Mouse (Mus musculus) olfactory bulb, adult 2 months (tissue): Measurements from ENCODE around the gene Rnasel. TPM values are rescaled to one million over a fixed set of nuclear protein-coding genes. Genes with fewer than 3 reads are reported as not detected.
A peak's percentile ranks its signal among the peaks of the same experiment; 100 is the strongest.

ENCODE experiments used
- H3K27ac ChIP-seq: fragments of 200-500 bp; 2 replicates; pipeline ENCODE4 v1.5.1; 2012; ENCODE audit warnings: low read depth, low read length; ENCODE audit not compliant: insufficient read depth
- H3K4me1 ChIP-seq: fragments of 200-500 bp; 2 replicates; pipeline ENCODE4 v1.6.1; 2012; ENCODE audit warnings: low read length; ENCODE audit not compliant: control insufficient read depth, insufficient read depth
- H3K4me3 ChIP-seq: fragments of 200-500 bp; 2 replicates; pipeline ENCODE4 v1.5.1; 2012; ENCODE audit warnings: mild to moderate bottlenecking, low read depth, low read length, moderate library complexity; ENCODE audit not compliant: insufficient read depth
- CTCF ChIP-seq: fragments of 200-500 bp; IDR thresholded peaks from 2 replicates; pipeline ENCODE4 v1.5.1; 2012; ENCODE audit warnings: low read depth, mild to moderate bottlenecking, low read length, moderate library complexity; ENCODE audit not compliant: insufficient read depth
- POLR2A ChIP-seq: fragments of 200-500 bp; IDR thresholded peaks from 2 replicates; pipeline ENCODE4 v1.6.1; 2012; ENCODE audit warnings: mild to moderate bottlenecking, low read depth, low read length, moderate library complexity; ENCODE audit not compliant: insufficient read depth
- WGBS: fragments of 180-500 bp; shearing (Covaris S2); methylation state at CpG from one replicate; pipeline ENCODE4 v1.1.7; 2018; 5-methylcytosine and 5-hydroxymethylcytosine counted together
- polyA plus RNA-seq: library from polyadenylated mRNA; stranded (reverse); fragments of >200 nt; gene quantifications from 2 replicates; pipeline ENCODE4 v1.2.4, GENCODE M21; 2012; ENCODE audit warnings: low replicate concordance; ENCODE audit not compliant: missing spikeins, insufficient read depth, insufficient read length

Gene Rnasel
- polyA plus RNA-seq, result not detected in 2 replicates

DNA sequence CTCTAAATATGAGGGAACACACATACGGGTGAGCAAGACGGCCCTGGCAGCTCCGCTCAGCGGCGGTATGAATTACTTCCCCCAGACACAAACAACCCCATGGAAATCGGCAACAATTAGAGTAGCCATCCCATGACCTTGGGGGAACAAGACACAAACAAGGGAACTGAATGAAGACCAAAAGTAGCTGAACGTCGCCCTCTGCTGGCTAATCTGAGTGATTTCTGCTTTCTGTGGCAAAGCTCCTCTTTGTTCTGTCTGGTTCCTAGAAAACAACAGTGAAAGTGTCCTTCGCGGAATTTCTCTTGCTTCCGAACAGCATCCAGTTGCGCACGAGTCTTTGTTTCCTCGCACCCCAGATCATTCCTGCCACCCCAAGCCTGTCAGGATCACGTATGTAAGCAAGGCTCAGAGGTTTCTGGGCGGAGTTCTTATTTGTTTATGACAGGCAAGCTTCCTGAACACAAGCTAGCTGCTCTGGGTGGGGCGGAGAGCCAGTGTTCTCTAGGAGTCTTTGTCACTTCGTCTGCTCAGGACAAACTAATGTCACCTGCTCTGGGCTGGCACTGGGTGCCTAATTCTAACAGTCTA, at the start of gene Rnasel:
Gene Rnasel, plus strand, starts transcription at position 216 of the 591 bp plus-strand sequence.
- TF ChIP-seq CTCF (no peak), POLR2A (no peak)
- Histone ChIP-seq H3K4me1 (peaks cover 15% of the 10 kb centered on the region), H3K4me3 (peak within 1 kb of the TSS; percentile 51), H3K27ac (peak within 1 kb of the TSS; percentile 67)
- 3% methylated on average over 18 of the region's 18 CpGs for WGBS

DNA sequence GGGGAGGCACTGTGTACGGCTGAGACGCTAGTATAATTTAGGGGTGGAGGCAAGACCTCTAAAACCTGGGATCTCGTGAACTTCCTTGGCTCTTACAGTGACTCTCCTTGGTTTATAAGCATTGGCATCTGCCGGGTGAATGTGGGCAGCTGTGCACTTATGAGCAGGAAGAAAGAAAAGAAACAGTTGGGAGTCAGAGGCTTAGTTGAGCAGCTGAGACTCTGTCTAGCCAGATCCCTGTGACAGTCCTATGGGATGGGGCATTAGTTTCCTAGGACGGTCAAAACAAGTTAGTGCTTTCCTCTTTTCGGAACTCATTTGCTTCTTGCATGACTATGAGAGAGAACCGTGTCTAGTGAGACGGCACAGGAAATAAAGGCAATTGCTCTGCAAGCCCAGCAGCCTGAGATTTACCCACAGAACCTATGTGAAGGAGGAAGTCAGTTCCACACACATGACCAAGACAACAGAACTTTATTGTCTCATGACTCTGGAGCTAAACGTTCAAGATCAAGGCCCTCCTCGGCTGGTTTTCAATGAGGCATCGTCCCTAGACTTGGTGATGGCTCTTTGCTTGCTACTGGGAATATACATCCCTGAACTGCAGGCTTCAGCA, 48.7 kb upstream of the Rnasel start:
- Histone ChIP-seq H3K4me3 (no peak overlapping the region), H3K27ac (no peak overlapping the region), H3K4me1 (peaks cover 13% of the 10 kb centered on the region)
- TF ChIP-seq POLR2A, result no peak
- no peak for TF ChIP-seq CTCF
- 80% methylated on average over 11 of the region's 11 CpGs for WGBS

DNA sequence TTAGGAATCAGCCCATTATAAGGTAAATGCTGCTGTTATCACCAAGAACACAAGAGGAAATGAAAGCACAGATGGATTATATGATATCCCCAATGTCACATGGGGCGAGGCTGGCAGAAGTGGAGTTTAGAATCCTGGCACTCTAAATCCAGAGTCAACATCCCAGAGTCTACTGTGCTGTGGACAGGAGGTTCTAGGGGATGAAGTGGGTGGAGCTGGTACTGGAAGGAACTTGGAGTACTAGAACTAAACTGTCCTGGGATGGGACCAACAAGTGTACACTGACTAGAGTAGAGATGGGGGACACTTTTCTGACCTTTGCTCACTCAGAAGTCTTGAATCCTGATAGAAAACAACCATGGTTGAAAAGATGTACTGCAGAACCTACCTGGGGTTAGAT, 47.8 kb upstream of the Rnasel start:
- H3K4me3 ChIP-seq, result no peak overlapping the region
- no peak overlapping the region for H3K27ac ChIP-seq
- peaks cover 13% of the 10 kb centered on the region for H3K4me1 ChIP-seq
- TF ChIP-seq POLR2A (no peak), CTCF (no peak)
- WGBS, result 100% methylated on average over 1 of the region's 1 CpGs

DNA sequence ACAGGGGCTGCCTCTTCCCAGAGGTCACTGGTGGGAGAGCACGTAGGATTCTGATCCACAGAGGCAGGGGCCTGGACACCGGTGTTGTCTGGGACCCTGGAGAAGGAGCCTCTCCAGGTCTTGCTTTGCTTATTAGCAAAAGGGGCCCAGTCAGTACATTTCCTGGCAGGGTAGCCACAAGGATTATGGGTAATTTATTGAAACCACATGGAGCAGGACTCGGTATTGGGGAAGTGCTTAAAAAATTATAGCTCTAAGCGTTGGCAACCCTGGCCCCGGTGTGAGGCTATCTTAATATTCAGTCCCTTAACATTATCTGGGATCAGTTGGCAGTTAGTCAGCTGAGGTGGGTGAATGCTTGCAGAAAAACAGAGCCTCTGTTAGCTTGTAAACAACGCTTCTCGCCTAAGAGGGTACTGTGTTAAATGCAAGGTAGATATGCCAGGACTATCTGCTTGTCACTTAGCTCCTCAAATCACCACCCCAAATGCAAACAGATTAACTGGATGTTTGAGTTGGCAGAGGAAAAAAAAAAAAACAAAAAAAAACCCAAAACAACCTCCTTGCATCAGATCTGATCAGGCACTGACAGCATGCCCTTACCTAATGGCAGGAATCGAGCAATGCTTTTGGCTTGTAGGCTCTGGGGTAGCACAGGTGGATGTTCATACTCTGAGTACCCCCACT, 46.9 kb upstream of the Rnasel start:
- 84% methylated on average over 8 of the region's 8 CpGs for WGBS
- peaks cover 13% of the 10 kb centered on the region for H3K4me1 ChIP-seq
- H3K4me3 ChIP-seq, result no peak overlapping the region
- H3K27ac ChIP-seq, result no peak overlapping the region
- TF ChIP-seq CTCF (no peak), POLR2A (no peak)

DNA sequence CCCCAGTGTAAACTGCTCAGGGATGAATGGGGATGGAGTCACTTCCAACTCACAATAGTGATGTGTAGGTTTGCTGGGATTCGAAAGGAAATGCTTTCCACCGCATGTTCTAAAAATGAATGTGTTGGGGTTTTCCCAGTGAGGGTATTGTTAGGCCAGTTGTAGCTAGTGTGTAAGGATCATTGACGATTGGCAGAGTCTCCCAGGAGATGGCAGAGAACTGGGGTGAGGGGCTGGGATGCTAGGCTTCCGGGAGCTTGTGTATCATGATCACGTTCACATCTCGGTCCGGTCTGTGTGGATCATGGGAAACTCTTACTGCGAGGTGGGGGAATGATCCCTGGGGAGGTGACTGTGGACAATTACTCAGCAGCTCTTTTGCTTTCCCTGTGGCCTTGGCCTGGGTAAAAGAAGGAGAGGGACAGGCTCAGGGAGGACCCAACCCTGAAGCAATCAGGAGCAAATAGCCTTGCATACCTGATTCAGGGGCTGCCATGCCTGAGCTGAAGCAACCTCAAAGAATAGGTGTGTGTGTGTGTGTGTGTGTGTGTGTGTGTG, 46.3 kb upstream of the Rnasel start:
- Histone ChIP-seq H3K4me1 (peaks cover 10% of the 10 kb centered on the region; the same call in 1 of the 2 replicates), H3K4me3 (no peak overlapping the region), H3K27ac (no peak overlapping the region)
- no peak for TF ChIP-seq POLR2A
- no peak for TF ChIP-seq CTCF
- WGBS, result 73% methylated on average over 8 of the region's 8 CpGs

DNA sequence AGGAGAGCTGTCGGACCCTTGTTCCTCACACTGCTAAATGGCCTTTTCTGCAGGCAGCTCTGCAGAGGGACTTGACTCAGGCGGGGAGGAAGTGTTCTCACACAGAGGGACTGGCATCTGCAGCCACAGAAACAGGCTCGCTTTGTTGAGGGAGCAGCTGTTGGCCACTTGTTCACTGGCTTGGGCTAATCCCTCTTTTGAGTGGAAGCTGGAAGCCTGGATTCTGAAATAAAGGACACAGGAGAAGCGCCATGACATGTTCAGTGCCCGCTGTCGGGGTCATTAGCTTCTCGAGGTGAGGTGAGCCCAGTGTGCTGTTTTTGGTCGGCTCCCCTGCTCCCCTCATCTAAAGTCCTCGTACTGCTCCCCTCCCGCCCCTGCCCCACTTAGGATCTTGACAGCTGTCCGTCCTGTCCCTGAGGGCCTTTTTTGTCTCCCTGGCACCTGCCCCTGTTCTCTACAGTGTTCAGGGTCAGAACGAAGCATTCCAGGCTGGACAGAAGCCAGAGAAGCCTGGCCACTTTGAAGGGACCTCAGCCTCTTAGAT, 45.7 kb upstream of the Rnasel start:
- TF ChIP-seq POLR2A, result no peak
- TF ChIP-seq CTCF, result no peak
- Histone ChIP-seq H3K4me1 (peaks cover 10% of the 10 kb centered on the region; the same call in 1 of the 2 replicates), H3K27ac (no peak overlapping the region), H3K4me3 (no peak overlapping the region)
- WGBS, result 39% methylated on average over 12 of the region's 12 CpGs

DNA sequence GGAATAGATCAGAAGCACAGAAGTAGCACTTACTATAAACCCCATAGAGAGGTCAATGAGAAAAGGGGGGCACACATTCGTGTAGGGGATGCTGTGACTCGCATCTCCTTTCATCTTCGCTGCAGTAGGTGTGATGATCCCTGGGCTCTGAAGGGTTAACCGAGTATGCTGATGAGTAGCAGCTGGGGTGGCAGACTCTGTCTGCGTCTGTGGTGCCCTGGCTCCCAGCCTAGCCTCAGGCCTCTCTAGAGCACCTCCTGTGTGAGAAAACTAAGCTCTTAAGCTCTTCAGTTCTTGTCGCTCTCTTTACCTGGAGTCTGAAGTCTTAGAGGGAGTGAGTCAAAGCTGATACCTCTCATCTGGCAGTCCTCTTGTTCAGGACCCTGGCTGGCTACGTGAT, 45.1 kb upstream of the Rnasel start:
- H3K27ac ChIP-seq, result no peak overlapping the region
- 59% methylated on average over 7 of the region's 7 CpGs for WGBS
- no peak overlapping the region for H3K4me3 ChIP-seq
- no peak for TF ChIP-seq CTCF
- TF ChIP-seq POLR2A, result no peak
- peaks cover 10% of the 10 kb centered on the region; the same call in 1 of the 2 replicates for H3K4me1 ChIP-seq

DNA sequence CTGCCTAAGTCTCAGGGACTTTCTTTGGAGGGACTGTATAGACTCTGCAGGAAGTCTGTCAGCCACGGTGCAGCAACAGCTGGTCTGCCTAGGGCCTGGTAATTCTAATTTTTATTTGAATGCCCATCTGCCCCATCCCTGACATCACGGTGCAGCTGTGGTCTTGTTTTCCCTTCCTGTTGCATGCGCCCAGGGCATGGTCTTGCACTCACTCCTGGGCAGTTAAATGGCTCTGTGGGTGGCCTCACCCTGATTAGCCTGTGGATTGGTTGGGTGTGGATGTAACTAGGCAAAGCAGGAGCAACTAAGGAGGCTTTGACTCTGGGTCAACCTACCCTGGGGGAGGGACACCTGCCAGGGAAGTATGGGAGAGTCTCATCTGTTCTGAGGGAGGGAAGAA, 44.2 kb upstream of the Rnasel start:
- TF ChIP-seq POLR2A (no peak), CTCF (no peak)
- peaks cover 10% of the 10 kb centered on the region; the same call in 1 of the 2 replicates for H3K4me1 ChIP-seq
- WGBS, result 73% methylated on average over 3 of the region's 3 CpGs
- H3K4me3 ChIP-seq, result no peak overlapping the region
- H3K27ac ChIP-seq, result no peak overlapping the region
